Mouse (Mus musculus): ENCODE results near the gene Hspb2. TPM values are rescaled to one million over a fixed set of nuclear protein-coding genes. Genes with fewer than 3 reads are reported as not detected.

Hspb2 gene
- not detected for polyA plus RNA-seq (2017; shearing (Covaris generic))

DNA sequence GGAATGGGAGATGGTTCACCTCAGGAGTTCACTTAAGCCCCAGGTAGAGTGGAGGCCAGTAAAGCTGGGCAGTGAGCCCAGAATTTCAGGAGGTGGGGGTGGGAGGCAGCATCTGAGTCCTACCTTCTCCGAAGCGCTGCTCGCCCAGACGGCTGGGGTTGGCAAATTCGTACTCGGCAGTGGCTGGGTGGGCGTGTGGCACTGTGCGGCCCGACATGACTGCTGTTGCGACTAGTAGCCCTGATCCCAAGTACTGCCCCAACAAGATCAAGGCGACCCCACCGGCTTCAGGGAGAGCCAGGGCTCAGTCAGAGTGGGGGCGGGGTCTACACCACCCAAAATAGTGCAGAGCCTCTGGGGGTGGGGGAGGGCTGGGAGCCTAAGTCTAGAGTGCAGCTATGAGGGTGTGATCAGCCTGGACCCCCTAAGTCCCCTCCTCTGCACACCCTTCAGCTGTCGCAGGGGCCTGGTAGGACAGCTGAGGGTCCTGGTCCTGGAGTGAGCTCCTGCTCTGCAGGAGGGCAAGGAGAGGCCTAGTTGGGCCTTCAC lies at the start of gene Hspb2:
TSS of gene Hspb2 (minus strand) at position 301 of the 549 bp plus-strand sequence.

GRCm38 (mm10) chr9:50774991-50775612 lies 22.9 kb upstream of the Hspb2 start, which contains the start of the genes Alg9 and 1110032A03Rik:
Gene Alg9, plus strand, starts transcription at chr9:50775019.
Gene 1110032A03Rik, minus strand, starts transcription at chr9:50775520.

GRCm38 (mm10) chr9:50768107-50769002 lies 16.2 kb upstream of the Hspb2 start, which contains the start of gene Fdxacb1:
Gene Fdxacb1, plus strand, starts transcription at chr9:50768236.

DNA sequence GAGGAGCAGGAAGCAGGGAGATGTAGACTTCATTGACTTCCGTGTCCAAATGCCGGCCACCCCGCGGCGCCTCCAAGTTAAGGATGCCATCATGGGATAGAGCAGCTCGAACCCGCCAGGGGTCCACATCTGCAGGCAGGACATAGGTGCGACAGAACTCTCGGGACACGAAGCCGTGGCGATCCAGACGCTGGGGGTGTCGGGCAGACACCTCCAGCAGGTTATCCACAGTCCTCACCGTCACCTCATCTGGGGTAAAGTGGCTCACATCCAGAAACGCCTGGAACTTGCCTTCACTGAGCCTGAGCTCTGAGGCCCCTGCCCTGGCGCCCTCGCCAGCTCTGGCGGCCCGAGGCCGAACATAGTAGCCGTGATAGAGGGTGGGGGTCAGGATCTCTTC lies 831 bp downstream of the Hspb2 start, which contains the start of gene Cryab:
TSS of gene Cryab (plus strand) at position 3 of the 400 bp plus-strand sequence.

GRCm38 (mm10) chr9:50746214-50746677 lies 5.9 kb downstream of the Hspb2 start, which contains the start of gene 2310030G06Rik:
Gene 2310030G06Rik, minus strand, starts transcription at chr9:50746536.

GRCm38 (mm10) chr9:50738914-50739870 lies 13.0 kb downstream of the Hspb2 start, which contains the start of gene Dixdc1:
Gene Dixdc1, minus strand, starts transcription at chr9:50739517.

Other genes starting within 250 kb of the Hspb2 start
- 52.5 TPM for gene Pts, start 223.6 kb downstream of the Hspb2 start, polyA plus RNA-seq (2017; shearing (Covaris generic))
- 3.7 TPM for gene Il18, start 197.5 kb downstream of the Hspb2 start, polyA plus RNA-seq (2017; shearing (Covaris generic))
- 0.17 TPM for gene Bco2, start 197.2 kb downstream of the Hspb2 start, polyA plus RNA-seq (2017; shearing (Covaris generic))
- gene Tex12, start 191.0 kb downstream of the Hspb2 start, polyA plus RNA-seq (2017; shearing (Covaris generic)), result not detected
- gene Sdhd, start 148.5 kb downstream of the Hspb2 start, polyA plus RNA-seq (2017; shearing (Covaris generic)), result 80.5 TPM
- gene Timm8b, start 148.4 kb downstream of the Hspb2 start, polyA plus RNA-seq (2017; shearing (Covaris generic)), result 54.4 TPM
- gene Pih1d2, start 135.0 kb downstream of the Hspb2 start, polyA plus RNA-seq (2017; shearing (Covaris generic)), result not detected
- gene Nkapd1, start 134.9 kb downstream of the Hspb2 start, polyA plus RNA-seq (2017; shearing (Covaris generic)), result 23.9 TPM
- gene Dlat, start 92.6 kb downstream of the Hspb2 start, polyA plus RNA-seq (2017; shearing (Covaris generic)), result 33.5 TPM
- gene Dixdc1, start 12.8 kb downstream of the Hspb2 start, polyA plus RNA-seq (2017; shearing (Covaris generic)), result not detected
- not detected for gene 2310030G06Rik, start 5.8 kb downstream of the Hspb2 start, polyA plus RNA-seq (2017; shearing (Covaris generic))
- not detected for gene Cryab, start 1.0 kb downstream of the Hspb2 start, polyA plus RNA-seq (2017; shearing (Covaris generic))
- gene Fdxacb1, start 15.9 kb upstream of the Hspb2 start, polyA plus RNA-seq (2017; shearing (Covaris generic)), result 9.1 TPM
- 19.0 TPM for gene Alg9, start 22.7 kb upstream of the Hspb2 start, polyA plus RNA-seq (2017; shearing (Covaris generic))
- gene 1110032A03Rik, start 23.2 kb upstream of the Hspb2 start, polyA plus RNA-seq (2017; shearing (Covaris generic)), result 10.6 TPM
- 51.8 TPM for gene Ppp2r1b, start 92.9 kb upstream of the Hspb2 start, polyA plus RNA-seq (2017; shearing (Covaris generic))